Mouse (Mus musculus) forebrain, embryonic 14.5 days (tissue): ENCODE measurements around the gene Kcnc1. TPM values are rescaled to one million over a fixed set of nuclear protein-coding genes. Genes with fewer than 3 reads are reported as not detected.

Experiments
- ATAC-seq: fragments of 200-750 bp; cut with Nextera tagmentation; 2 replicates; pipeline ENCODE4 v1.8.0; 2017; ENCODE audit warnings: mild to moderate bottlenecking, moderate library complexity
- DNase-seq: peaks from one replicate; pipeline ENCODE4 v3.0.0-alpha.2; 2015; ENCODE audit warnings: low spot score
- H3K27ac ChIP-seq: fragments of 300-500 bp; sonication (generic); 2 replicates; pipeline ENCODE4 v1.5.1; 2014; ENCODE audit warnings: low read depth, mild to moderate bottlenecking, control low read depth, low read length, moderate library complexity
- H3K27me3 ChIP-seq: fragments of 300-500 bp; sonication (generic); replicated peaks from 2 replicates; pipeline ENCODE4 v1.6.1; 2014; ENCODE audit warnings: low read length, control low read depth, mixed read lengths; ENCODE audit not compliant: control insufficient read depth, insufficient read depth
- H3K36me3 ChIP-seq: fragments of 300-500 bp; sonication (generic); 2 replicates; pipeline ENCODE4 v1.6.1; 2014; ENCODE audit warnings: low read length, control low read depth; ENCODE audit not compliant: control insufficient read depth, insufficient read depth
- H3K4me1 ChIP-seq: fragments of 300-500 bp; sonication (generic); 2 replicates; pipeline ENCODE4 v1.6.1; 2014; ENCODE audit warnings: antibody characterized with exemption, low read length, control low read depth; ENCODE audit not compliant: control insufficient read depth, insufficient read depth
- H3K4me2 ChIP-seq: fragments of 300-500 bp; sonication (generic); 2 replicates; pipeline ENCODE4 v1.6.1; 2014; ENCODE audit warnings: mild to moderate bottlenecking, control low read depth, low read length
- H3K4me3 ChIP-seq: fragments of 300-500 bp; sonication (generic); 2 replicates; pipeline ENCODE4 v1.5.1; 2014; ENCODE audit warnings: low read depth, low read length, control low read depth
- H3K9ac ChIP-seq: fragments of 300-500 bp; sonication (generic); 2 replicates; pipeline ENCODE4 v1.6.1; 2014; ENCODE audit warnings: mild to moderate bottlenecking, low read length, control low read depth, moderate library complexity
- H3K9me3 ChIP-seq: fragments of 300-500 bp; sonication (generic); replicated peaks from 2 replicates; pipeline ENCODE4 v1.6.1; 2016; ENCODE audit warnings: low read length, control low read depth, mixed read lengths; ENCODE audit not compliant: control insufficient read depth
- WGBS: fragments of 180-500 bp; shearing (Covaris S2); extraction: QIAGEN DNeasy Blood & Tissue Kit; methylation state at CpG from one replicate; pipeline ENCODE4 v1.1.7; 2014; 5-methylcytosine and 5-hydroxymethylcytosine counted together
- polyA plus RNA-seq: library from polyadenylated mRNA; unstranded; fragments of >200 nt; fragmentation: Nextera tagmentation; extraction: Ambion mirVana; gene quantifications from 2 replicates; pipeline ENCODE4 v1.2.1, GENCODE M21; 2014

Kcnc1 gene
- polyA plus RNA-seq, 1 experiment from 2014 or later: 3.6 TPM

GRCm38 (mm10) chr7:46422764-46423412 lies 26.6 kb downstream of the Kcnc1 start:
- ATAC-seq: peak; percentile 70
- Histone ChIP-seq H3K4me3 (no peak overlapping the region), H3K27ac (peak overlapping the region; percentile 70), H3K9ac (no peak overlapping the region), H3K36me3 (0 out of 2 replicates have a peak, but pooled peaks cover 4% of the 10 kb centered on the region), H3K4me1 (peaks cover 16% of the 10 kb centered on the region), H3K9me3 (no peaks in the 10 kb centered on the region), H3K4me2 (peak overlapping the region; percentile 32; the same call in 1 of the 2 replicates), H3K27me3 (no peaks in the 10 kb centered on the region)
- WGBS: 56% methylated on average over 16 of the region's 18 CpGs
- peak; percentile 68 for DNase-seq

GRCm38 (mm10) chr7:46423951-46424350 lies 27.7 kb downstream of the Kcnc1 start:
- ATAC-seq (no peak), DNase-seq (no peak)
- Histone ChIP-seq H3K27ac (no peak overlapping the region), H3K4me2 (no peak overlapping the region), H3K36me3 (0 out of 2 replicates have a peak, but pooled peaks cover 11% of the 10 kb centered on the region), H3K4me1 (peaks cover 16% of the 10 kb centered on the region), H3K9me3 (no peaks in the 10 kb centered on the region), H3K27me3 (no peaks in the 10 kb centered on the region), H3K4me3 (no peak overlapping the region), H3K9ac (no peak overlapping the region)
- 55% methylated on average over 3 of the region's 3 CpGs for WGBS

- H3K4me2 ChIP-seq: no peak overlapping the region
- H3K9ac ChIP-seq: no peak overlapping the region
- no peaks in the 10 kb centered on the region for H3K27me3 ChIP-seq
- ATAC-seq (no peak), DNase-seq (peak; percentile 40)
- no peak overlapping the region for H3K4me3 ChIP-seq
- 0 out of 2 replicates have a peak, but pooled peaks cover 11% of the 10 kb centered on the region for H3K36me3 ChIP-seq
- no peaks in the 10 kb centered on the region for H3K9me3 ChIP-seq
- no peak overlapping the region for H3K27ac ChIP-seq
- peaks cover 16% of the 10 kb centered on the region for H3K4me1 ChIP-seq
- 17% methylated on average over 4 of the region's 4 CpGs for WGBS
Measured at GRCm38 (mm10) chr7:46425012-46425411, 28.7 kb downstream of the Kcnc1 start.

GRCm38 (mm10) chr7:46433874-46434273 lies 37.6 kb downstream of the Kcnc1 start:
- peak; percentile 33 for DNase-seq

GRCm38 (mm10) chr7:46435833-46436232 lies 39.5 kb downstream of the Kcnc1 start:
- WGBS: 91% methylated on average over 5 of the region's 5 CpGs
- Histone ChIP-seq H3K4me3 (no peak overlapping the region), H3K9me3 (no peaks in the 10 kb centered on the region), H3K27me3 (no peaks in the 10 kb centered on the region), H3K27ac (no peak overlapping the region), H3K9ac (no peak overlapping the region), H3K4me1 (peaks cover 7% of the 10 kb centered on the region), H3K4me2 (no peak overlapping the region), H3K36me3 (no peaks in the 10 kb centered on the region)
- DNase-seq: no peak
- no peak for ATAC-seq

More at GRCm38 (mm10) chr7:46433874-46434273, 37.6 kb downstream of the Kcnc1 start:
- peak; percentile 82 for ATAC-seq
- no peak overlapping the region for H3K4me2 ChIP-seq
- WGBS: 42% methylated on average over 5 of the region's 5 CpGs
- no peak overlapping the region for H3K4me3 ChIP-seq
- H3K36me3 ChIP-seq: no peaks in the 10 kb centered on the region
- H3K9ac ChIP-seq: no peak overlapping the region
- no peaks in the 10 kb centered on the region for H3K27me3 ChIP-seq
- H3K9me3 ChIP-seq: no peaks in the 10 kb centered on the region
- H3K4me1 ChIP-seq: peaks cover 7% of the 10 kb centered on the region
- 0 out of 2 replicates have a peak overlapping the region, but pooled peaks have one; percentile 14 for H3K27ac ChIP-seq

- WGBS: 73% methylated on average over 9 of the region's 9 CpGs
- H3K9me3 ChIP-seq: no peaks in the 10 kb centered on the region
- peaks cover 3% of the 10 kb centered on the region; the same call in 1 of the 2 replicates for H3K4me1 ChIP-seq
- H3K4me3 ChIP-seq: no peak overlapping the region
- H3K27me3 ChIP-seq: no peaks in the 10 kb centered on the region
- no peak overlapping the region for H3K4me2 ChIP-seq
- H3K9ac ChIP-seq: no peak overlapping the region
- ATAC-seq: no peak
- H3K36me3 ChIP-seq: no peaks in the 10 kb centered on the region
- no peak overlapping the region for H3K27ac ChIP-seq
- DNase-seq: no peak
Measured at GRCm38 (mm10) chr7:46438537-46439141, 42.3 kb downstream of the Kcnc1 start.

GRCm38 (mm10) chr7:46443163-46443562 lies 46.9 kb downstream of the Kcnc1 start:
- no peaks in the 10 kb centered on the region for H3K9me3 ChIP-seq
- H3K4me1 ChIP-seq: no peaks in the 10 kb centered on the region
- H3K27ac ChIP-seq: no peak overlapping the region
- H3K36me3 ChIP-seq: no peaks in the 10 kb centered on the region
- DNase-seq (no peak), ATAC-seq (no peak)
- H3K4me3 ChIP-seq: no peak overlapping the region
- H3K27me3 ChIP-seq: no peaks in the 10 kb centered on the region
- H3K4me2 ChIP-seq: no peak overlapping the region
- WGBS: 90% methylated on average over 10 of the region's 10 CpGs
- no peak overlapping the region for H3K9ac ChIP-seq

- DNase-seq: no peak
- Histone ChIP-seq H3K9ac (no peak overlapping the region), H3K9me3 (no peaks in the 10 kb centered on the region), H3K4me2 (no peak overlapping the region), H3K4me3 (no peak overlapping the region), H3K36me3 (no peaks in the 10 kb centered on the region), H3K4me1 (peaks cover 10% of the 10 kb centered on the region), H3K27me3 (no peaks in the 10 kb centered on the region), H3K27ac (no peak overlapping the region)
- no peak for ATAC-seq
- 82% methylated on average over 6 of the region's 6 CpGs for WGBS
Measured at GRCm38 (mm10) chr7:46445896-46446295, 49.6 kb downstream of the Kcnc1 start.
